Mouse (Mus musculus) lung, adult 2 months (tissue): ENCODE measurements at regions not wholly inside any gene's neighbourhood (a gene's known extent, or its start where the extent isn't known, plus 50 kb on each side); places are given as distances from the start of the nearest gene placed in this dataset.

Experiments used
- CTCF ChIP-seq: fragments of 200-500 bp; IDR thresholded peaks from 2 replicates; pipeline ENCODE4 v1.5.1; 2011; ENCODE audit warnings: mild to moderate bottlenecking, low read length, control low read depth; ENCODE audit not compliant: insufficient read depth
- POLR2A ChIP-seq: fragments of 200-500 bp; IDR thresholded peaks from 2 replicates; pipeline ENCODE4 v1.6.1; 2011; ENCODE audit warnings: low read depth, mild to moderate bottlenecking, control low read depth, low read length, borderline replicate concordance; ENCODE audit errors: extremely low read depth

- TF ChIP-seq POLR2A: no peak
- TF ChIP-seq CTCF: no peak
Measured at GRCm38 (mm10) chr7:39675847-39676238, 158.3 kb downstream of the Zfp619 start.
